Mouse (Mus musculus): Measurements from ENCODE around the gene Hsd17b12. TPM values are rescaled to one million over a fixed set of nuclear protein-coding genes. Genes with fewer than 3 reads are reported as not detected.

The Hsd17b12 gene
- polyA plus RNA-seq, 1 experiment from 2014 or later, result 141 TPM

GRCm38 (mm10) chr2:94066540-94067135 lies 91.1 kb downstream of the Hsd17b12 start:
- WGBS, result 91% methylated on average over 5 of the region's 5 CpGs
- H3K27ac ChIP-seq (replicated peaks), result no peak overlapping the region
- no peaks in the 10 kb centered on the region for H3K36me3 ChIP-seq
- no peaks in the 10 kb centered on the region for H3K27me3 ChIP-seq (replicated peaks)
- no peak for ATAC-seq (ENCODE audit: low FRiP score)
- H3K4me3 ChIP-seq (replicated peaks), result no peak overlapping the region
- H3K9ac ChIP-seq (replicated peaks), result no peak overlapping the region
- H3K4me1 ChIP-seq, result no peaks in the 10 kb centered on the region
- no peak overlapping the region for H3K4me2 ChIP-seq
- H3K9me3 ChIP-seq (replicated peaks), result no peaks in the 10 kb centered on the region

- H3K4me3 ChIP-seq (replicated peaks), result no peak overlapping the region
- 90% methylated on average over 7 of the region's 7 CpGs for WGBS
These were observed 91.6 kb downstream of the Hsd17b12 start for GRCm38 (mm10) chr2:94066120-94066519.

GRCm38 (mm10) chr2:94062791-94063190 lies 95.0 kb downstream of the Hsd17b12 start:
- WGBS, result 90% methylated on average over 4 of the region's 4 CpGs
- no peak overlapping the region for H3K4me3 ChIP-seq (replicated peaks)

More at GRCm38 (mm10) chr2:94066120-94066519, 91.6 kb downstream of the Hsd17b12 start:
- Histone ChIP-seq H3K27me3 (replicated peaks) (no peaks in the 10 kb centered on the region), H3K4me1 (no peaks in the 10 kb centered on the region), H3K4me2 (no peak overlapping the region), H3K27ac (replicated peaks) (no peak overlapping the region), H3K9ac (replicated peaks) (no peak overlapping the region), H3K36me3 (no peaks in the 10 kb centered on the region), H3K9me3 (replicated peaks) (no peaks in the 10 kb centered on the region)
- no peak for ATAC-seq (ENCODE audit: low FRiP score)

GRCm38 (mm10) chr2:94059459-94059858 lies 98.3 kb downstream of the Hsd17b12 start:
- Histone ChIP-seq H3K4me2 (no peak overlapping the region), H3K4me1 (no peaks in the 10 kb centered on the region), H3K9ac (replicated peaks) (no peak overlapping the region), H3K27ac (replicated peaks) (no peak overlapping the region), H3K9me3 (replicated peaks) (no peaks in the 10 kb centered on the region), H3K27me3 (replicated peaks) (no peaks in the 10 kb centered on the region), H3K36me3 (no peaks in the 10 kb centered on the region), H3K4me3 (replicated peaks) (no peak overlapping the region)
- 85% methylated on average over 5 of the region's 5 CpGs for WGBS
- ATAC-seq (ENCODE audit: low FRiP score), result no peak

More at GRCm38 (mm10) chr2:94062791-94063190, 95.0 kb downstream of the Hsd17b12 start:
- Histone ChIP-seq H3K9ac (replicated peaks) (no peak overlapping the region), H3K27me3 (replicated peaks) (no peaks in the 10 kb centered on the region), H3K9me3 (replicated peaks) (no peaks in the 10 kb centered on the region), H3K36me3 (no peaks in the 10 kb centered on the region), H3K27ac (replicated peaks) (no peak overlapping the region), H3K4me1 (no peaks in the 10 kb centered on the region), H3K4me2 (no peak overlapping the region)
- no peak for ATAC-seq (ENCODE audit: low FRiP score)

- Histone ChIP-seq H3K4me3 (replicated peaks) (no peak overlapping the region), H3K9me3 (replicated peaks) (no peaks in the 10 kb centered on the region), H3K27ac (replicated peaks) (no peak overlapping the region), H3K36me3 (no peaks in the 10 kb centered on the region), H3K4me1 (peaks cover 3% of the 10 kb centered on the region), H3K27me3 (replicated peaks) (no peaks in the 10 kb centered on the region), H3K4me2 (no peak overlapping the region), H3K9ac (replicated peaks) (no peak overlapping the region)
- ATAC-seq (ENCODE audit: low FRiP score), result peak; percentile 75
These were observed 103.0 kb downstream of the Hsd17b12 start for GRCm38 (mm10) chr2:94054813-94055212.

- no peaks in the 10 kb centered on the region for H3K36me3 ChIP-seq
- H3K4me2 ChIP-seq, result no peak overlapping the region
- no peak overlapping the region for H3K4me3 ChIP-seq (replicated peaks)
- no peaks in the 10 kb centered on the region for H3K27me3 ChIP-seq (replicated peaks)
- ATAC-seq (ENCODE audit: low FRiP score), result no peak
- no peak overlapping the region for H3K27ac ChIP-seq (replicated peaks)
- 79% methylated on average over 5 of the region's 5 CpGs for WGBS
- H3K4me1 ChIP-seq, result peaks cover 21% of the 10 kb centered on the region
- no peaks in the 10 kb centered on the region for H3K9me3 ChIP-seq (replicated peaks)
- H3K9ac ChIP-seq (replicated peaks), result no peak overlapping the region
These were observed 105.8 kb downstream of the Hsd17b12 start for GRCm38 (mm10) chr2:94051952-94052351.

GRCm38 (mm10) chr2:94050901-94051300 lies 106.9 kb downstream of the Hsd17b12 start:
- no peak for ATAC-seq (ENCODE audit: low FRiP score)
- Histone ChIP-seq H3K27me3 (replicated peaks) (no peaks in the 10 kb centered on the region), H3K4me1 (peaks cover 21% of the 10 kb centered on the region), H3K36me3 (no peaks in the 10 kb centered on the region), H3K9ac (replicated peaks) (no peak overlapping the region), H3K4me3 (replicated peaks) (no peak overlapping the region), H3K9me3 (replicated peaks) (no peaks in the 10 kb centered on the region), H3K4me2 (no peak overlapping the region), H3K27ac (replicated peaks) (no peak overlapping the region)
- WGBS, result 99% methylated on average over 3 of the region's 3 CpGs

- Histone ChIP-seq H3K36me3 (no peaks in the 10 kb centered on the region), H3K27ac (replicated peaks) (peak overlapping the region; percentile 51), H3K9me3 (replicated peaks) (no peaks in the 10 kb centered on the region), H3K4me2 (no peak overlapping the region), H3K27me3 (replicated peaks) (no peaks in the 10 kb centered on the region), H3K9ac (replicated peaks) (no peak overlapping the region), H3K4me1 (peaks cover 31% of the 10 kb centered on the region), H3K4me3 (replicated peaks) (no peak overlapping the region)
- WGBS, result 62% methylated on average over 5 of the region's 5 CpGs
- peak; percentile 67; the same call in 1 of the 2 replicates for ATAC-seq (ENCODE audit: low FRiP score)
These were observed 108.1 kb downstream of the Hsd17b12 start for GRCm38 (mm10) chr2:94049471-94050176.

GRCm38 (mm10) chr2:94048733-94049470 lies 108.9 kb downstream of the Hsd17b12 start:
- Histone ChIP-seq H3K27me3 (replicated peaks) (no peaks in the 10 kb centered on the region), H3K9me3 (replicated peaks) (no peaks in the 10 kb centered on the region), H3K4me1 (peaks cover 34% of the 10 kb centered on the region), H3K9ac (replicated peaks) (no peak overlapping the region), H3K27ac (replicated peaks) (peak overlapping the region; percentile 42), H3K36me3 (no peaks in the 10 kb centered on the region), H3K4me2 (no peak overlapping the region), H3K4me3 (replicated peaks) (no peak overlapping the region)
- ATAC-seq (ENCODE audit: low FRiP score), result peak; percentile 30; the same call in 1 of the 2 replicates
- WGBS, result 60% methylated on average over 5 of the region's 5 CpGs

GRCm38 (mm10) chr2:94048271-94048670 lies 109.5 kb downstream of the Hsd17b12 start:
- no peak overlapping the region for H3K9ac ChIP-seq (replicated peaks)
- H3K27me3 ChIP-seq (replicated peaks), result no peaks in the 10 kb centered on the region
- no peak overlapping the region for H3K4me3 ChIP-seq (replicated peaks)
- H3K9me3 ChIP-seq (replicated peaks), result no peaks in the 10 kb centered on the region
- ATAC-seq (ENCODE audit: low FRiP score), result no peak
- H3K4me1 ChIP-seq, result peaks cover 38% of the 10 kb centered on the region
- H3K27ac ChIP-seq (replicated peaks), result peak overlapping the region; percentile 42
- no peak overlapping the region for H3K4me2 ChIP-seq
- 45% methylated on average over 1 of the region's 1 CpGs for WGBS
- no peaks in the 10 kb centered on the region for H3K36me3 ChIP-seq

GRCm38 (mm10) chr2:94045411-94046090 lies 112.2 kb downstream of the Hsd17b12 start:
- Histone ChIP-seq H3K36me3 (no peaks in the 10 kb centered on the region), H3K4me2 (no peak overlapping the region), H3K9ac (replicated peaks) (no peak overlapping the region; the same call in 1 of the 2 replicates), H3K4me3 (replicated peaks) (no peak overlapping the region), H3K9me3 (replicated peaks) (no peaks in the 10 kb centered on the region), H3K27me3 (replicated peaks) (no peaks in the 10 kb centered on the region), H3K27ac (replicated peaks) (no peak overlapping the region), H3K4me1 (peaks cover 41% of the 10 kb centered on the region)
- ATAC-seq (ENCODE audit: low FRiP score), result no peak
- WGBS, result 60% methylated on average over 6 of the region's 6 CpGs
